ENCODE assay signal across 24 mouse cellular contexts in the genomic region with DNA sequence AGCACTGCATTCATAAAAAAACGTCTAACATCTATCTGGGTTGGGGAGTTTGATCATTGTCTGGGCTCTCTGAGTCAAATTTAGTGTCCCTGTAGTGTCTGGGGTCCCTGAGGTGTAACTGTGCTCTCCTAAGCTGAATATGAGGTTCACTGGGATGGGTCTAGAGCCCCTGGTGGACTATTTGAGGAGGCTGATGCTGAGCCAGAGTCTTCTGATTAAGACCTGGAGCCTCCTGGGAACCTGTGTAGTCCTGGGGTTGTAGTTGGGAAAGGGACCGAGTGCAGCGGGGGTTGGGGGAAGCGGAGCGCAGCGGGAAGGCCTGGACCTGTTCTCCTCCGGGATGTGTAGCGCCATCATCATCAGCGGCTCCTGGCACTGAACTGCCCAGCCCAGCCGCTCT. TPM values are rescaled to one million over a fixed set of nuclear protein-coding genes. Genes with fewer than 3 reads are reported as not detected.
DNase-seq lines count a peak whose midpoint lies in the region; TF ChIP-seq lines count a peak whose summit lies in the region.
"Had no signal": no experiment of that assay in that cellular context is flagged by ENCODE, and none has a peak within 500 bp of the region (broad histone marks: within the 10 kb centered on the region; RNA-seq: fewer than 3 reads in every experiment).

No protein-coding gene starts in this region.

- intact Hi-C loops in gastrocnemius, adult 2 months (cut with DNase I) = no loop called here
- intact Hi-C loops in left cerebral cortex, adult 2 months (cut with DNase I) = no loop called here

- no peak overlapping the region for H3K4me3 ChIP-seq in gastrocnemius, adult 2 months
- H3K4me3 ChIP-seq in left cerebral cortex, adult 2 months = no peak overlapping the region
- H3K4me3 ChIP-seq: forebrain, embryonic 10.5 days; forebrain, embryonic 13.5 days; heart, embryonic 10.5 days; heart, embryonic 13.5 days had no signal

- peak; percentile 17; the same call in 1 of the 2 replicates for TF ChIP-seq CTCF in gastrocnemius, adult 2 months (IDR thresholded peaks at IDR 0.05)
- TF ChIP-seq CTCF in left cerebral cortex, adult 2 months (IDR thresholded peaks at IDR 0.05) = peak; percentile 18

- H3K27ac ChIP-seq in gastrocnemius, adult 2 months = no peak overlapping the region
- no peak overlapping the region for H3K27ac ChIP-seq in left cerebral cortex, adult 2 months
- H3K27ac ChIP-seq: forebrain, embryonic 10.5 days; forebrain, embryonic 13.5 days; heart, embryonic 10.5 days; heart, embryonic 13.5 days; hindbrain, embryonic 14.5 days; hindbrain, postnatal 0 days had no signal

- DNase-seq in gastrocnemius, adult 2 months = peak; percentile 34
- no peak for DNase-seq in gastrocnemius, adult 18-20 months (ENCODE audit: low spot score)
- DNase-seq in left cerebral cortex, adult 2 months (ENCODE audit: extremely low spot score in 1 of 2, low spot score in 2 of 2) = no peak
- DNase-seq in left cerebral cortex, adult 9 months (ENCODE audit: low spot score in 2 of 2) = no peak
- DNase-seq in ES-CJ7 (ENCODE audit: low read depth, low spot score) (peak; percentile 55), ZHBTc4 (ENCODE audit: low read depth, low spot score) (peak; percentile 40), liver (no peak)
- no peak for DNase-seq in right cerebral cortex, postnatal 4 days
- DNase-seq: adrenal gland, adult 8-10 months; adrenal gland, postnatal 25 days; cerebellum, adult 11-12 months; cerebellum, adult 9-10 months; cerebellum, postnatal 14 days; forebrain, postnatal 0 days; gastrocnemius, postnatal 14 days; heart, adult 11 months; heart, postnatal 14 days; heart, postnatal 4 days had no signal

RNA-seq across cellular contexts. Expression of a gene that starts 38.1 kb away (rescaled TPM):
- 1,000 to 10,000 TPM; 1,499 to 2,077 TPM for total RNA-seq in gastrocnemius, adult 2 months (2021)
- 1,000 to 10,000 TPM; 1,704 to 1,734 TPM for total RNA-seq in gastrocnemius, adult 18-20 months (2021)
- 10 to 100 TPM in 1 of 2 experiments, 1 to 10 TPM in 1; 7.7 to 10.5 TPM for total RNA-seq in left cerebral cortex, adult 2 months (2021)

RNA-seq across cellular contexts. Expression of a gene that starts 47.7 kb away (rescaled TPM):
- under 1 TPM; 0.61 to 0.84 TPM for total RNA-seq in gastrocnemius, adult 2 months (2021)
- under 1 TPM; 0.52 to 0.62 TPM for total RNA-seq in gastrocnemius, adult 18-20 months (2021)
- total RNA-seq in left cerebral cortex, adult 2 months (2021) = 1 to 10 TPM; 1.2 to 1.4 TPM

Comparison
In these comparisons a context has a peak if more than half of its experiments do, and no peak if none do; other contexts are left out.
1. DNase-seq: peak in gastrocnemius, adult 2 months (single experiment), ES-CJ7 (single experiment) and ZHBTc4 (single experiment); none in gastrocnemius, adult 18-20 months (single experiment), left cerebral cortex, adult 2 months (0 of 2), left cerebral cortex, adult 9 months (0 of 2), right cerebral cortex, postnatal 4 days (single experiment) and liver (single experiment).
2. RNA of a gene that starts 38.1 kb away (total RNA-seq): 1,499 to 2,077 TPM in gastrocnemius, adult 2 months and 1,704 to 1,734 TPM in gastrocnemius, adult 18-20 months; 7.7 to 10.5 TPM in left cerebral cortex, adult 2 months; every median in the first group is over 100 times any median in the second.